Mouse (Mus musculus) heart, postnatal 0 days (tissue): ENCODE measurements around the gene Cpa3.

Source experiments
- CTCF ChIP-seq: IDR thresholded peaks from 2 replicates; pipeline ENCODE4 v1.5.1; 2016; ENCODE audit warnings: antibody characterized with exemption, control low read depth, low read depth
- EP300 ChIP-seq: IDR thresholded peaks from 2 replicates; pipeline ENCODE4 v1.6.1; 2016; ENCODE audit warnings: antibody characterized with exemption, low read depth

GRCm38 (mm10) chr3:20229027-20229426 lies 13.0 kb downstream of the Cpa3 start:
- TF ChIP-seq CTCF (no peak), EP300 (no peak)
